Mouse (Mus musculus): ENCODE measurements around the gene Gps2.

DNA sequence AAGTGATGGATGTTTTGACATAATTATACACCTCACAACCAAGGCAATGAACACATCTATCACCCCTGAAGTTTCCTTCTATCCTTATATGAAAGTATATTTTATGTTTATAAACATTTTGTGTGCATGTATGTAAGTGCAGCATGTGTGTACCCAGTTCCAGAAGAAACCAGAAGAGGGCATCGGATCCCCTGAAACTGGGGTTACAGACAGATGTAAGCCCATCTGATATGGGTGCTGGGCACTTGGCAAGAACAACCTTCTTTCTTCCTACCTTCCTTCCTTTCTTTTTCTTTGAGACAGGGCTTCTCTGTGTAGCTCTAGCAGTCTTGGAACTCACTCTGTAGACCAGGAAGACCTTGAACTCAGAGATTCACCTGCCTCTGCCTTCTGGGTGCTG lies 42.5 kb downstream of the Gps2 start:
- TF ChIP-seq POLR2A (IDR thresholded peaks at IDR 0.05; ENCODE audit: low read depth, low read length) (no peak), CTCF (IDR thresholded peaks at IDR 0.05; ENCODE audit: extremely low read depth, insufficient read length, insufficient replicate concordance, low read depth, low read length) (no peak)
